Mouse (Mus musculus) CD4-positive, CD25-positive, alpha-beta regulatory T cell, adult 4 months (primary cell): ENCODE measurements around the gene Tigit. TPM values are rescaled to one million over a fixed set of nuclear protein-coding genes. Genes with fewer than 3 reads are reported as not detected.
A peak's percentile ranks its signal among the peaks of the same experiment; 100 is the strongest.

Experiments
- ATAC-seq: one replicate; pipeline ENCODE4 v1.8.0; 2017
- polyA plus RNA-seq, 2 experiments: library from polyadenylated mRNA; unstranded; fragments of 100-300 nt; shearing (Covaris generic); gene quantifications; one replicate each; pipeline ENCODE4 v1.2.1; 2017

Gene Tigit
- polyA plus RNA-seq, 2 experiments from 2014 or later: 309 to 452 TPM

DNA sequence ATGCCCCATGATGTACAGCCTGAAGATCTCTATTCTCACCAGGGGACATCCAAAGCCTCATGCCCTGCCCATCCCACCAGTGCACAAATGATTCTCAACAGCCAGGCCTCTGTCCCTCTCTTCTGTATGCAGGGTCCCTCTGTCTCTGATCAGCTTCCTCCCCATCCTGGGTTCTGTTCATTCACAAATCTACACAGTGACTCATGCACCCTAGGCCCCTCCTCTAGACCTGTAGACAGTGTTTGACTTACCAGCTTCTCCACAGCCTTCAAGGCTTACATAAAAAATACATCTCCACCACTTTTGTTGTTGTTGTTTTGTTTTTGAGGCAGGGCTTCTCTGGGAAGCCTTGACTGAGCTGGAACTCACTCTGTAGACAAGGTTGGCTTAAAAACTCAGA, 915 bp upstream of the Tigit start:
- peak; percentile 52 for ATAC-seq

DNA sequence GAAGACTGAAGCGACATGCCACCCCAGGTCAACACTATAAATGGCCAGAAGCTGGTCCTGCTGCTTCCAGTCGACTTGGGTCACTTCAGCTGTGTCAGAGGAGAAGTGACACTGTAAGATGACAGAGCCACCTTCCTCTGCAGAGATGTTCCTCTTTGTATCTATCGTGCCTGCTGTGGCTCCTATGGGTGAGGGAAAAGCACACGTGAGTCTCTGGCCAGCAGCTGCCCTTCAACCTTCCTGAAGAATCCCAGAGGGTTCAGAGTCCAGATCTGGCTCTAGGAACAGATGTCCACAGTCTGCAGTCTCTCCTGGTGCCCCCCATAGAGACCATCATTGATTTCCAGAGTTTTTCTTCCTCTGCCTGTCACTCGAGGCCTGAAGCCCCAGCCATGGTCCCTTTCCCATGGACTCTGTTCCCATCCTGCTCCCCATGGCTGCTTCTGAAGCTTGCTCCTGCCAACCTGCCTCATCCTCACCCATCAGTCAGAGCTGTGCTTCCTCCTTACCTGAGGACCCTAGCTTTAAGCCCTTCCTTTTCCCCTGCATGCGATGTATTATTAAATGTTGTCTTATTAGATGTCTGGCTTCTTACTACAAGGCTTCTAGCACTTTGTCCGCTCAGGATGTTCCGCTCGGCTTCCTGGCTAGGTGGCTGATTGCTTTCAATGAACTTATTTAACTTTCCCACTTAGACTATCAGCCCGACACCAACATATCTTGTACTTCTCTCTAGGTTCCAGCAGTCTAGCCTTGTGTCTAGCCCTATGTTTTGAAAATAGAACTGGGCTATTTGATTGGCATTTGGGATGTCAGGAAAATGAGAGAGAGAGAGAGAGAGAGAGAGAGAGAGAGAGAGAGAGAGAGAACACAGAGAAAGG, 1.6 kb downstream of the Tigit start:
- ATAC-seq: no peak

DNA sequence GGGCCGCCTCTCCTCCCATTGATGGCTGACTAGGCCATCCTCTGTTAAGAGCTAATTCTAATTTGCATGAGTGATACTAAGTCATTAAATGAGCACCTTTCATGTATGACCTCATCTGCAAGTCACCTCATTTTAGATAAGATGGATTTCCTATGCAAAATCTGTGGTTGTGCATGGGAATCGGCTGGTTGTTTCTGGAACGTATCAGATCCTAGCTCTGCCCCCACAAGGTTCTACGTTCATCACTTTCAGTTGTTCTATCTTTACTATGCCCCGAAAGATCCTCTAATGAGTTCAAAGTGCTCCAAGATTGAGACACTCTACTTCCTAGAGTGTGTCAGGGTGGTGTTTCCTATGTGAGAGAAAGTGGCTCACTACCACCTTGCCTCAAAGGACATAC, 2.4 kb downstream of the Tigit start:
- peak; percentile 33 for ATAC-seq

DNA sequence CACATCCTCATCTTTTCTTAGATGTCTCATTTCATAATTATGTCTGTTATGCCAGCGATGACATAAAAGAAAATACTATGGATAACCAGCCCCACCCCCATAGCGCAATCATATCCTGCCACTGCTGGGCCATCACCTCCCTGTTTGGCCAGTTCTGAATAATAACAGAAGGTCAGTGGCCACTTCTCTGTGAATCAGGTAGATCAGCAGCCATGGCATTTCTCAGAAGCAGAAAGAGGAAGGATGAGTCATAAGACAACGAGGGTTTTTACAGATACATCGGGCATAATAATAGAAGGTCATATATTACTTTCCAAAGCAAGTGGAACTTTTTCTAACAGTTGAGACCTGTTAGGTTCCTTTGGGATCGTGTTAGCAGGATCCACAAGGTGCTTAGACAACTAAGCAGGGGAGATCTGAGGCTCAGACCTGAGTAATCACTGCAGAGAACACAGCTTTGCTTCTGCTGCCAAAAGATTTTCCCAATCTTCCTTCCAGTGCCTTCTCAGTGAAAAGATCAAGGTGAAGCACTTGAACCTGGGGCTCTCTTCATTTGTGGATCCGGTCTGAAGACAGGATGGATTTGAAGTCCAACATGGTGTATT, 8.7 kb downstream of the Tigit start:
- peak; percentile 66 for ATAC-seq

DNA sequence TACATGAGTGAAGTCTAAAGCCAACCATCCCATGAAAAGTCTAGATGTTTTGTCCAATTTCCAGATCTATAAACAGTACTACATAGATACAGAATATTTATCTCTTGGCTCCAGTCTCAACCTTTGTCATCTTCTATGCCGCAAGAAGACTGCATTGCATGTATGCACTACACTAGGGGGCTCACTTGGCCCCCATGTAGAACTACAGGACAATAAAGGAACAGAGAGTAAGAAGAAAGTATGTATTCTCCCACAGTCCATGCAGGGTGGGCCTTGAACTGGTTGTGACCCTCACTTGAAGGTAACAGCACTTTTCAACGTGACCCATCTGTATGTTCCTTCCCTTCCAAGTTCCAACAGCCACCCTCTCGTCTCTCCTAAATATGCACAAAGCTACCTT, 9.7 kb downstream of the Tigit start:
- no peak for ATAC-seq

DNA sequence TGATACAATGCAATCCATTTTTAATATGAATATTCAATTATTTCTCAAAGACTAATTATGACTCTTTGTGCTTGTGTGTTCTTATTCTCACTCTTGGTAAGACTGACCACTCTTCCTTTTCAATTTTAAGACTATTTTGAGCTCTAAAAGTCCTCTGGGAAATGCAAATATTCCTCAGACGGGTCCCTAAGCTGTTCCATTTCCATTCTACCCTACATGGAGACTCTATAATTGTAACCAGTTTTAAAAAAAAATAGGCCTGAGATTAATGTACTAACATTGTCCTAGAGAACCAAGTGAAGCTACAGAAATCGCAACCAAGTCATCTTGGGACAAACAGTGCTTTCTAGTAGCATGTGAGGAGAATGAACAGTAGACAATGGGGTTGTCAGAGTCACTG, 10.7 kb downstream of the Tigit start:
- no peak for ATAC-seq

DNA sequence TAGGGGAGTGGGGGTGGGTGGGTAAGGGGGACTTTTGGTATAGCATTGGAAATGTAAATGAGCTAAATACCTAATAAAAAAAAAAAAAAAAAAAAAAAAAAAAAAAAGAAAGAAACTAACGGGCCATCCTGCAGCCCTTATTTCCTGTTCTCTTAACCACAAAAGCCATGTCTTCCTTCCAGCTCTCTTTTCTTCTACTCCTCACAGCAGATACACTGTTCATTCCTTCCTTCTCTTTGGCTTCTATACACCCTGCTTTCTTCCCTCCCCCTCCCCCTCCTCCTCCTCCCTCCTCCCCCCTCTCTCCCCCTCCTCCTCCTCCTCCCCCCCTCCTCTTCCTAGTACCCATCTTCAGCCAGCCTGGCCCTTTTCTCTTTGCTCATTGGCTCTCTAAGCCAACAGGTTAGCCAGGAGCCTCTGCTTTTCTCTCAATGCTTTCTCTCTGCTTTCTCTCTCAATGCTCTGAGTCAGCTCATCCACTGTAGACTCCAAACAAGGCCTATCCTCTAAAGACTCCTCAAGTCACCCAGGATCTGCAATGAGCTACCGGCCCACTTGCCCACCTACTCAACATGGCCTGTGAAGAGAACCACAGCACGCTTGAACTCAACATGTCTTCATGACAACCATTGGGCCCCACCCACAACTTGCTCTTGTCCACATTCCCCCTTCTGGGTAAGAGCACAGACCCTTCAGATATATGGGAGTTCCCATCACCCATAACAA, 13.4 kb downstream of the Tigit start:
- ATAC-seq: peak; percentile 68

DNA sequence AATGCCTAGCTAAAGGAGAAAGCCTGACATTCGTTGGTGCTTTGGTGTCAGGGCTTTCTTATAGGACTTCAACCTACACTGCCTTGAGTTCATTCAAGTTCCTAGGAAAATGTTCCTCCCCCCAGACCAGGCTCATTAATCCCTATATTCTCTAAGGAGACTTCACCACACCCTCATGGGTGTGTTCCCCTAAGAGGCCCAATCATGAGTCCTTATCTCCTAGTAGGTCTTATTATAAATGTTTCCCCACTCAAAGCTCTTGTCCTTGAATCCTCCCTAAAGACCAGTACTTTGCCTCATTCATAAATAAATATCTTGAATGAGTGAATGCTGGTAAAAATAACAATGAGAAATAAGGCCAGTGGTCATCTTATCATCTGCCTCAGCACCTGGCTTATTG, 16.3 kb downstream of the Tigit start:
- no peak for ATAC-seq

DNA sequence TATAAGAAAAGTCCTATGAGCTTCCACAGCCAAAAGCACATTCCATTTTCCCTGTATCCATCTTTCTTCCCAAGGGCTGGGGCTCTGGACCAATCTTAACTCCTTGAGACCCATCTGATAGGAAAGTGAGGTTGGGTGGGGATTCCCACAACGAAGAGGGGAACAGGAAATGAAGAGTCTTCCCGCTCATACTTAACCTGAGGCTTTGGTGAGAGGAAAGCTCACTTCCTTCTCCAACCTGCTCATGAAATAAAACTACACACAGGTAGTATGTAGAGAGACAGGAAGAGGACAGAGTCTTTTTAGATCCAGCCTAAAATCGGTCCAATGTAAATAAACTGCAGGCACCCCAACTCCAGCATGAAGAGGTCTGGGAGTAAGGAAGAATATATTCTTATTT, 17.0 kb downstream of the Tigit start:
- ATAC-seq: peak; percentile 66

DNA sequence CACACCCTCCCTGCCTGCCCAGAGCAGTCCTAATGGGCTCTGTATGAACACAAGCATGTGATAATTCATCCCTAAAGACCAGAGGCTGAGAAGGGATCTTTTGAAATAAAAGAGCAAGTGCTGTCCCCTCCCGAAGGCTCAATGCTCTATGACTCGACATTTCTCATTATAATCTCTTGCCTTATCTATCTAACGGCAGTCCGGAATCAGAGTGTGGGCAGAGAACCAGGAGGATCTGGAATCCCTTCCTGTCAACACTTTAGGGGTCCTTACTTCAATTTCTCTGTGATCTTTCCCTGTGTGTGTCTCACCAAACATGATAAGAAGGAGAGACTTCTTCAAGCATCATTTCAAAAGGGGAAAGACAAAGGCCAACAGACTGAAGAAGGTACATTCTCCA, 18.1 kb downstream of the Tigit start:
- no peak for ATAC-seq

DNA sequence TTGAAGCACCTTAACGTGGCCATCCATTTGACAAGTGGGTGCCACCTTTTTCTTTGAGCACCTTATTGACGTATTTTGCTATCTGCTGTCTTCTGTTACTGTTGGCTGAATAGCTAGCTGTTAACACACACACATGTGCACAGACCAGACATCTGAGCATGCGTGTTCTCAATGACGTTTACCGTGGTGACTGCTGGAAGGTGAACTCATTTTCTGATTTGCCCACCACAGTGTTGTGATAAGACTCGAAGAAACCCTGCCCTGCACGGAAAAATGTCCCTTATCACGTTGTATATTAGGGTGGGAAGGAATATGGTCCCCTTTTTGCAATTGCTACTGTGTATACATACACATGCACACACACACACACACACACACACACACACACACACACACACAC, 22.7 kb downstream of the Tigit start:
- no peak for ATAC-seq

DNA sequence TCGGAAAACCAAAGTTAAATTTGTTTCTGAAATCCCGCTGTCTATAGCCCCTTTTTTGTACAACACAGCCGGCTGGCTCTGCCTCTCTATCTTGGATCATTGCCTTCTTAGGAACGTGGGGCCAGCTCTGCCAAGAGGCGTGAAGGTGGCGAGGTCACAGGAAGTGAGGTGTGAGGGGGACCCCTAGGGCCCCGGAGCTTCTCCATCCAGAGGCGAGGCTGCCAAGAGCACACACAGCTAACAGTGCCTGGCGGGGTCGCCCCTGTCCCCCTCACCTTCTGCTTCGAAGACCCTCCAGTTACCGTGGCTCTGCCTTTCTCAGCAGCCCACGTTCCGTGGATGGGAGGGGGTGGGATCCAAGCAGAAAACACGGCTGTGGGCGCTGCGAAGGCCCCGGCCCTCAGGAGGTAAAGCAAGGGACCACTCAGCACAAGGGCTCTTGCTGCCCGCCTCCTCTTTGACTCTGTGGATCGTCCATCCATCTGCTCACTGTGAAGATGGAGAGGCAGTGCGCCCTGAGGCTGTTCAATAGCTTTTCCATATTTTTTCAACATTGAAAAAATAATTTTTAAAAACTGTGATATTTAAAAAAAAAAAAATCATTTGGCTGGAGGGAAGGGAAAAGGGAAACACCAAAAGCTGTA, 25.4 kb downstream of the Tigit start:
- ATAC-seq: no peak

DNA sequence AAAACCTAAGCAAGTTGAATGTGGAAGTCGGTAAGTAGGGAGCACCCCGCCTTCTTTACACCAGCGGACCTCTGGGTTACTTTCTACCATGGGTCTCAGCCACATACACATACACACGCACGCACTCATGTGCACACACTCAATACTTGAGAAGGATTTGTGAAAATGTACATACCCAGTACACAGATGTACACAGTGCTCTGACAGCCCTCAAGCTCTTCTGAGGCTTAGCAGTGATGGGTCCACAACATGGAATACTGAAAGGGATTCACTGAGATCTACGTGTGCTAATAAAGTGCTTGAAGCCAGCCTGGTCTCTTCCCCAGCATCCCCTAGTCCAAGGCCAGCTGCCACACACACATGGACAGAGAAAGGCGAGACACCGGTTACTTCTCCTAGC, 26.7 kb downstream of the Tigit start:
- no peak for ATAC-seq

DNA sequence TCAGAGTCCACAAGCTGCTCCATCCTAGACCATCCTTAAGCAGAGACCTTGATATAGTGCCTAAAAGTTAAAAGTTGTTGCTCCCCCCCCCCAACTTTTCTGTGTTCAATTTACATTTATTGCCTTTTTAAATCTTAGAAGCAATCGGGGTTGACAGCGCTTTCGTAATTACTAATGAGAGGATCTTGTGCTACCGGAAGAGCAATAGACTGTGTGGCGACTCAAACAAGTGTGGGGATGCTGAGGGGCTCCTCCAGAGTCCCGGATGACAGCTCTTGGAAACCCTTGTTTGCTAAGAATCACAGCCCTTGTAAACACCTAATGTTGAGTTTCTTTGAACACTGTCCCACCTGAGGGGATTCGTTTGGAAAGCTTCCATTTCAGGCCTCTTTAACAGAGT, 29.9 kb downstream of the Tigit start:
- ATAC-seq: peak; percentile 77

DNA sequence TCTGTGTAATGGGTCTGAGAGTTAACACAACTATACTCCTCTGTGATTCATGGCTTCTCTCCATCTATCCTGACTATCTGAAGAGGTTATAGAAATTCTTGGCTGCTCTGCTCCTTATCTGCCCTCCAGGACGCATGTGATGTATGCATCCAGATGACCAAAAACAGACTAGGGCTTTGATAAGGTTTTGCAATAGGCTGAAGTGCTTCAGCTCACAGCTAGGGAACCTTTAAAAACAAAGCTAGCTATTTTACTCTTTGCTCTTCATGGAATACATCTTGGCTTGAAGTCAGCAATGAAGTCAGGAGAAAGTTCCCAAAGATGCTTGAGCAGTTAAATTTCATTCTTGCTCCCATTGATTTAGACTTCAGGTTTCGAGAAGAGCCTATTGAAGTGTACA, 32.2 kb downstream of the Tigit start:
- ATAC-seq: no peak

DNA sequence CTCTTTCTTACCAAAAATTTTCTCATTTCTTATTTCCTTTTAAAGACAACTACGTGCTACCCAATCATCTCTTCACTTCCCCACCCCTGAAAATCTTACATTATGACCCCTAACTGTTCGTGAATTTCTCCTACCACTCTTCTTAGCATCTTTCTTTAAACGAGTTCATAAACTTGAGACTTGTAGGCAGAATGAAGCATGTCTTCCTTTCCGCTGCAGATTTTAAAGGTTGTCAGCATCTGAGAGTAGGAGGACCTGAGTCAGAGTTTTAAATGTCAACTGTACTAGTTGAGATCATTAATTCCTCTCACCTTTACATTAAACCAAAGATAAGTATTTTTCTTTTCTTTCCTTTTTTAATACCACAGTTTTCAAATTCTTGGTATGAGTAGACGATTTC, 35.3 kb downstream of the Tigit start:
- ATAC-seq: peak; percentile 59

DNA sequence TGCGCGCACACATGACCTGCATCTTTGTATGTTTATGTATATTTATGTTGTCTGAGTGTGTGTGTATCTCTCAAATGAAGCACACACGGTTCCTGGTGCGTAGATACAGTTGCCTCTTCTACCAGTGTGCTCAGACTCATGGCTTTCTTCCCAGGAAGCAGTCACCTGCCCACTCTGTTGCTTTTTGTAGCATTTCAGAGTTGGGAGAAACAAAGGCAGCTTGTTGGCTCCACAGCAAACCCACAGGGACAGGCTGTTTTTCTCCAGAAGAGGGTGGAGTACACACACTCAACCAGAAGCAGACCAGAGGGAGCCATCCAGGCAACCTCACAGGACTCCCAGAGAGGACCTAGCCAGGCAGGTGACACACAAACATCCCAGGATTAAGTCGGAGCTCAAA, 38.0 kb downstream of the Tigit start:
- ATAC-seq: no peak

DNA sequence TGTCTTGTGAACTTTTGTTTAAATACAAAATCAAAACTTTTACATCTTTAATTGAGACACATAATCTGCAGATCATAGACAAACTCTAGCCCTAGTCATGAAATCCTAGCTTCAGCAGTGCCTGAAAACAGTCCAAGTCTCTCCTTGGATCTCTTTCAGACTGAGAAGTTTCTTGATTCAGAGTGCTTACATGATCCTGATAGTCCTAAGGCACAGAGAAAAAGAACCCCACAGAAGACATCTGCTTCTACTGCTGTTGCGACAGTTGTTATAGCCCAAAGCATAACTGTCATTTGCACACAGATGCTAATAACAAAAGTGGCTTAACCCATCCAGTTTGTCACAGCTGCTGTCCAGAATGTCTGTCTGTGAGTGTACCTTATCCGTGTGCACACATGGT, 38.7 kb downstream of the Tigit start:
- no peak for ATAC-seq

DNA sequence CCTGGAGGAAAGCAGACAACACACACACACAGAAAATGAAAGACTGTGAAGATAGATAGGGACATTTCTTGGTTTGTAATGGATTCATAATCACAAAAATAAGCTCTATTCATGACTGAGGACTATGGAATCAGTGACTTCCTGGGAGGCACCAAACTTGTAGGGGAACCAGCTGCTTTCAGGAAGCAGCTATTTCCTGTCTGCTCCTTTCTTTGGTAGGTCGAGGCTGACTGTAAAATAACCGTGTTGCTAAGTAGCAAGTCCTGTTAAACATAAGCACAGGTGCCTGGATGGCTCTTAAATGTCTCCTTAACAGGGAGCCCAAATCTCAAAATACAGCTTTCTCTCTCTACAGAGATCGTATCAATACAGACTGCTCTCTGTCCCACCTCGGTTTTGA, 39.1 kb downstream of the Tigit start:
- peak; percentile 73 for ATAC-seq

DNA sequence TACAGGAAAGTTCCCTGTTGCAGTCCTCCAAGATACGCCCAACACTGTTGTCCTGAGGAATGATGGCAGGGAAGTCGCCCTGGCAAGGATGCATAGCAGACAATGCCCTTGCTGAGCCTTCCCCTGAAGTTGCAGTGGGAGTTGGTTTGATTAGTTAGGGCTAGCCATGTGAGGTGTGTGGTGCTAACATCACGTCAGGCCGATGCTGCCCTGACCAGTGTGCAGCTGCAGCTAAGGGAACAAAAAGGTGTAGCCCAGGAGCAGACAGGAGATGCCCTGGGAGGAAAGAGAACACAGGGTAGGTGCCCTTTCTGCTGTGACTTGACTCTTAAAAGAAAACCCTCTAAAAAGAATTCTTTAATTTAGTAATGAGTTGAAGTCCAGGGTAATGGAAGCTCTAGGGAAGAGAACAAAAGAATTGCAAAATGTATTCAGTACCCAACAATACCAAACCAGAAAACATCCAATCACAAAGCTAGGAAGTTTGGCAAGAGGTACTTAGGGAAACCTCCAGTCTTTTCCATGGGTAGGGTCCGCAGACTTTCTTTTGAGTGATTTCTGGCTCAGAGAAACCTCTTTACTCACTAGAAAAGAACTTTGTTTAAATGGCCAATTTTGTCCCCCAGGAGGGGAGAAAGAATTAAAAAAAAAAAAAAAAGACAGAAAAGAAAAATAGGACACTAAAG, 40.5 kb downstream of the Tigit start:
- ATAC-seq: no peak

DNA sequence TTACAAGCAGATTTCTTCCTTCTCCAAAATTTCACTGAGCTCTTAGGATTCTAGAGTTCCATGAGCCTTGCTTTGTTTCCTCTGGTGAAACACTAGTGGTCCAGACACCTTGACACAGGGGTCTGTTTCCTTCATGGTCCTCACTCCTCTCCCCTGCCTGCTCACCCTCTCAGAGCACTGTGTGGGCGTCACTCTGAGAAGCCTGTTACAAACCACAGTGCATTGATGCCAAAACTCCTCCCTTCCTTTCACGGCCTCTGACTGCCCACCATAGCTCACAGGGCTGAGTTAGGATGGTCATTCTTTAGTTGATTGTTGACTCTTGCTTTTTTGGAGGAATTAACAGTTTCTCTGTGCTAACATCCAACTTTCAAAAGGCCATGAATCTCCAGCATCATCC, 43.6 kb downstream of the Tigit start:
- peak; percentile 35 for ATAC-seq

DNA sequence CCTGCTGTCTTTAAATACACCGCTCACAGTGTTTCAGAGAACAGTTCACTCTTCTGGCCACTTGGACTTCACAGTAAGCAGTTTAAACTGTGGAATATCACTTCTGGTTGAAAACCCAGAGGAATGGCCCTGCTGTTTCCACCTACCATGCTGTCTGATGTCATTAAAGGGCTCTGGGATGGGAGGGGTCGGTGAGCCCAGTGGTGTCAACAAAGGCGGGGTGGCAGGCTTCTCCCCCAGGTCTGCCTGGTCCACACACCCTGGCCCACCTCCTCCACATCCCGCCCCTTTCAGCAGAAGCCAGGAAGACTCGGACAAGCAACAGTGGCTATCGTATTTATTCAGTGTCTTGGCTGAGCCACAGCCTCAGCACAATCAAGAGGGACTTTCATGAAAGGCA, 44.7 kb downstream of the Tigit start:
- ATAC-seq: peak; percentile 21

DNA sequence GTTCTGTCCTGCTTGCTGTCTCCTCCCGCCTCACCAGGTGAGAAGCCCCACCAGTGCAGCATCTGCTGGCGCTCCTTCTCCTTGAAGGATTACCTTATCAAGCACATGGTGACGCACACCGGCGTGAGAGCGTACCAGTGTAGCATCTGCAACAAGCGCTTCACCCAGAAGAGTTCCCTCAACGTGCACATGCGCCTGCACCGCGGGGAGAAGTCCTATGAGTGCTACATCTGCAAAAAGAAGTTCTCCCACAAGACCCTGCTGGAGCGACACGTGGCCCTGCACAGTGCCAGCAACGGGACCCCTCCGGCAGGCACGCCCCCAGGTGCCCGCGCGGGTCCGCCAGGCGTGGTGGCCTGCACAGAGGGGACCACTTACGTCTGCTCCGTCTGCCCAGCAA, 45.7 kb downstream of the Tigit start:
- ATAC-seq: no peak
